Mouse (Mus musculus) MEL (cell line): ENCODE results near the gene Hoxb7. TPM values are rescaled to one million over a fixed set of nuclear protein-coding genes. Genes with fewer than 3 reads are reported as not detected.

Experiments used
- DNase-seq: peaks from one replicate; pipeline ENCODE4 v3.0.0; 2011; ENCODE audit warnings: low read depth, low spot score
- H3K27ac ChIP-seq: 2 replicates; pipeline ENCODE4 v1.5.1; 2012; ENCODE audit warnings: low read depth, mild to moderate bottlenecking, control low read depth, low read length, moderate library complexity; ENCODE audit not compliant: control insufficient read depth
- H3K27me3 ChIP-seq, 2 experiments: fragments of 150-350 bp in 1 of 2; sonication (generic) in 1 of 2; 2 replicates each; pipeline ENCODE4 v1.6.1; 2012; ENCODE audit warnings: low read length in 2 of 2, mild to moderate bottlenecking in 2 of 2, improper control_type of control experiment in 1 of 2, moderate library complexity in 1 of 2; ENCODE audit not compliant: insufficient read depth in 2 of 2, control insufficient read depth in 1 of 2
- H3K36me3 ChIP-seq, 2 experiments: 2 replicates each; pipeline ENCODE4 v1.6.1; 2012 to 2014; ENCODE audit warnings: low read length in 2 of 2, improper control_type of control experiment in 1 of 2, inconsistent platforms in 1 of 2, mild to moderate bottlenecking in 1 of 2; ENCODE audit not compliant: insufficient read depth in 2 of 2, control insufficient read depth in 1 of 2
- H3K4me1 ChIP-seq, 2 experiments: fragments of 150-350 bp in 1 of 2; sonication (generic) in 1 of 2; 2 replicates each; pipeline ENCODE4 v1.6.1; 2012; ENCODE audit warnings: low read length in 2 of 2, improper control_type of control experiment in 1 of 2, mild to moderate bottlenecking in 1 of 2; ENCODE audit not compliant: insufficient read depth in 2 of 2, control insufficient read depth in 1 of 2
- H3K4me3 ChIP-seq, 2 experiments: fragments of 150-350 bp in 1 of 2; sonication (generic) in 1 of 2; 2 replicates each; pipeline ENCODE4 v1.5.1; 2012; ENCODE audit warnings: low read depth in 2 of 2, low read length in 2 of 2, mild to moderate bottlenecking in 2 of 2, moderate library complexity in 2 of 2, control low read depth in 1 of 2, improper control_type of control experiment in 1 of 2; ENCODE audit not compliant: control insufficient read depth in 1 of 2, insufficient read depth in 1 of 2
- H3K79me2 ChIP-seq: 2 replicates; pipeline ENCODE4 v1.6.1; 2012; ENCODE audit warnings: mild to moderate bottlenecking, low read length, moderate library complexity; ENCODE audit not compliant: control insufficient read depth, poor library complexity, insufficient read depth
- H3K9ac ChIP-seq: 2 replicates; pipeline ENCODE4 v1.6.1; 2012; ENCODE audit warnings: low read depth, mild to moderate bottlenecking, control low read depth, low read length, moderate library complexity; ENCODE audit not compliant: control insufficient read depth, poor library complexity, severe bottlenecking
- H3K9me3 ChIP-seq: fragments of 150-350 bp; sonication (generic); replicated peaks from 2 replicates; pipeline ENCODE4 v1.6.1; 2012; ENCODE audit warnings: mild to moderate bottlenecking, low read length, improper control_type of control experiment, moderate library complexity; ENCODE audit not compliant: insufficient read depth
- CHD1 ChIP-seq: IDR thresholded peaks from 2 replicates; pipeline ENCODE4 v1.6.1; 2012; ENCODE audit warnings: low read depth, mild to moderate bottlenecking, inconsistent platforms, low read length, improper control_type of control experiment
- CHD2 ChIP-seq: IDR thresholded peaks from 2 replicates; pipeline ENCODE4 v1.6.1; 2011; ENCODE audit warnings: low read length, improper control_type of control experiment
- CTCF ChIP-seq, 3 experiments: IDR thresholded peaks in 2 of 3; conservative IDR thresholded peaks in 1 of 3; 2 replicates each; pipeline ENCODE4 v1.5.1; 2011 to 2012; ENCODE audit warnings: low read length in 3 of 3, low read depth in 2 of 3, mild to moderate bottlenecking in 2 of 3, improper control_type of control experiment in 1 of 3, inconsistent platforms in 1 of 3, mixed read lengths in 1 of 3, moderate library complexity in 1 of 3; ENCODE audit not compliant: control insufficient read depth in 1 of 3, insufficient read depth in 1 of 3, poor library complexity in 1 of 3, severe bottlenecking in 1 of 3
- ETS1 ChIP-seq: IDR thresholded peaks from 2 replicates; pipeline ENCODE4 v1.6.1; 2012; ENCODE audit warnings: low read depth, mild to moderate bottlenecking, inconsistent platforms, low read length, improper control_type of control experiment, moderate library complexity
- GABPA ChIP-seq: IDR thresholded peaks from 2 replicates; pipeline ENCODE4 v1.6.1; 2012; ENCODE audit warnings: low read depth, mild to moderate bottlenecking, inconsistent platforms, low read length, improper control_type of control experiment, moderate library complexity
- GATA1 ChIP-seq: IDR thresholded peaks from 2 replicates; pipeline ENCODE4 v1.6.1; 2011; ENCODE audit warnings: low read depth, low read length, improper control_type of control experiment
- HCFC1 ChIP-seq: IDR thresholded peaks from 2 replicates; pipeline ENCODE4 v1.6.1; 2012; ENCODE audit warnings: low read depth, mild to moderate bottlenecking, inconsistent platforms, low read length, improper control_type of control experiment, moderate library complexity
- MAFK ChIP-seq: IDR thresholded peaks from 2 replicates; pipeline ENCODE4 v1.6.1; 2011; ENCODE audit warnings: low read depth, mild to moderate bottlenecking, low read length, improper control_type of control experiment, borderline replicate concordance
- MAX ChIP-seq: IDR thresholded peaks from 2 replicates; pipeline ENCODE4 v1.6.1; 2011; ENCODE audit warnings: low read length, improper control_type of control experiment
- MAZ ChIP-seq: IDR thresholded peaks from 2 replicates; pipeline ENCODE4 v1.6.1; 2012; ENCODE audit warnings: low read depth, mild to moderate bottlenecking, inconsistent platforms, low read length, improper control_type of control experiment
- NELFE ChIP-seq: IDR thresholded peaks from 2 replicates; pipeline ENCODE4 v1.6.1; 2011; ENCODE audit warnings: low read depth, low read length, improper control_type of control experiment
- NRF1 ChIP-seq: IDR thresholded peaks from 2 replicates; pipeline ENCODE4 v1.6.1; 2014; ENCODE audit warnings: low read depth, mild to moderate bottlenecking, inconsistent platforms, low read length, improper control_type of control experiment, moderate library complexity; ENCODE audit not compliant: poor library complexity, insufficient read depth, severe bottlenecking
- POLR2AphosphoS2 ChIP-seq: IDR thresholded peaks from 2 replicates; pipeline ENCODE4 v1.6.1; 2011; ENCODE audit warnings: low read length, improper control_type of control experiment
- TAL1 ChIP-seq: IDR thresholded peaks from 2 replicates; pipeline ENCODE4 v1.6.1; 2012; ENCODE audit warnings: mild to moderate bottlenecking, inconsistent platforms, low read length, moderate library complexity, mixed read lengths
- TCF12 ChIP-seq: IDR thresholded peaks from 2 replicates; pipeline ENCODE4 v1.6.1; 2014; ENCODE audit warnings: low read depth, mild to moderate bottlenecking, inconsistent platforms, low read length, improper control_type of control experiment, moderate library complexity
- UBTF ChIP-seq: IDR thresholded peaks from 2 replicates; pipeline ENCODE4 v1.6.1; 2012; ENCODE audit warnings: low read depth, mild to moderate bottlenecking, inconsistent platforms, low read length, improper control_type of control experiment, moderate library complexity, borderline replicate concordance; ENCODE audit not compliant: insufficient read depth
- USF1 ChIP-seq: IDR thresholded peaks from 2 replicates; pipeline ENCODE4 v1.6.1; 2014; ENCODE audit warnings: low read depth, mild to moderate bottlenecking, inconsistent platforms, low read length, improper control_type of control experiment, moderate library complexity
- ZC3H11A ChIP-seq: IDR thresholded peaks from 2 replicates; pipeline ENCODE4 v1.6.1; 2012; ENCODE audit warnings: low read depth, mild to moderate bottlenecking, inconsistent platforms, low read length, improper control_type of control experiment
- ZKSCAN1 ChIP-seq: IDR thresholded peaks from 2 replicates; pipeline ENCODE4 v1.6.1; 2012; ENCODE audit warnings: low read depth, mild to moderate bottlenecking, inconsistent platforms, low read length, improper control_type of control experiment, moderate library complexity
- ZMIZ1 ChIP-seq: IDR thresholded peaks from 2 replicates; pipeline ENCODE4 v1.6.1; 2012; ENCODE audit warnings: low read depth, mild to moderate bottlenecking, inconsistent platforms, low read length, improper control_type of control experiment, moderate library complexity
- ZNF384 ChIP-seq: IDR thresholded peaks from 2 replicates; pipeline ENCODE4 v1.6.1; 2012; ENCODE audit warnings: low read depth, mild to moderate bottlenecking, inconsistent platforms, low read length, improper control_type of control experiment
- polyA plus RNA-seq, 2 experiments: library from polyadenylated mRNA; stranded (reverse) in 1 of 2; unstranded in 1 of 2; fragments of >175 nt in 1 of 2; fragments of >200 nt in 1 of 2; gene quantifications; 2 replicates each; pipeline versions ENCODE4 v1.2.1 to v1.2.4; 2012; ENCODE audit warnings: low replicate concordance in 2 of 2, low read depth in 1 of 2; ENCODE audit not compliant: insufficient read length in 2 of 2, insufficient read depth in 1 of 2, missing spikeins in 1 of 2
- total RNA-seq: library from RNA; depleted of rRNA; stranded (reverse); fragments of 300-350 nt; gene quantifications from 2 replicates; pipeline ENCODE4 v1.2.3, GENCODE M21; 2012

Hoxb7 gene
- total and polyA plus RNA-seq, 3 experiments = not detected

- peaks cover 10 to 13% of the 10 kb centered on the region in 2 experiments for H3K27me3 ChIP-seq
- no peak for TF ChIP-seq ETS1
- no peak for TF ChIP-seq NELFE
- no peak for TF ChIP-seq CHD1
- TF ChIP-seq MAZ = no peak
- no peak for TF ChIP-seq POLR2AphosphoS2
- TF ChIP-seq UBTF = no peak
- no peak for TF ChIP-seq CTCF (IDR thresholded peaks at IDR 0.05 in 2 of 3, conservative IDR thresholded peaks at IDR 0.05 in 1 of 3; ENCODE audit: control insufficient read depth in 1 of 3, insufficient read depth in 1 of 3, low read depth in 2 of 3, low read length in 3 of 3, poor library complexity in 1 of 3, severe bottlenecking in 1 of 3)
- TF ChIP-seq USF1 = no peak
- TF ChIP-seq ZMIZ1 = no peak
- no peak overlapping the region for H3K9ac ChIP-seq
- H3K9me3 ChIP-seq = no peaks in the 10 kb centered on the region
- H3K27ac ChIP-seq = no peak overlapping the region
- no peaks in the 10 kb centered on the region for H3K79me2 ChIP-seq
- H3K4me3 ChIP-seq = no peak overlapping the region
- no peaks in the 10 kb centered on the region for H3K36me3 ChIP-seq
- no peaks in the 10 kb centered on the region for H3K4me1 ChIP-seq
- no peak for DNase-seq
Observed at GRCm38 (mm10) chr11:96265954-96266353, 20.5 kb upstream of the Hoxb7 start.

- H3K36me3 ChIP-seq = no peaks in the 10 kb centered on the region
- no peak overlapping the region for H3K27ac ChIP-seq
- H3K79me2 ChIP-seq = no peaks in the 10 kb centered on the region
- H3K9ac ChIP-seq = no peak overlapping the region
- peaks cover 10 to 13% of the 10 kb centered on the region in 2 experiments for H3K27me3 ChIP-seq
- no peaks in the 10 kb centered on the region for H3K9me3 ChIP-seq
- TF ChIP-seq ZNF384 (no peak), ZC3H11A (no peak), GATA1 (no peak), CTCF (IDR thresholded peaks at IDR 0.05 in 2 of 3, conservative IDR thresholded peaks at IDR 0.05 in 1 of 3; ENCODE audit: control insufficient read depth in 1 of 3, insufficient read depth in 1 of 3, low read depth in 2 of 3, low read length in 3 of 3, poor library complexity in 1 of 3, severe bottlenecking in 1 of 3) (no peak), HCFC1 (no peak), NELFE (no peak), TCF12 (no peak), GABPA (no peak), NRF1 (no peak), ZKSCAN1 (no peak), TAL1 (no peak), MAX (no peak), UBTF (no peak), POLR2AphosphoS2 (no peak), MAFK (no peak), CHD2 (no peak)
- no peaks in the 10 kb centered on the region for H3K4me1 ChIP-seq
- no peak for DNase-seq
- H3K4me3 ChIP-seq = no peak overlapping the region
Observed at GRCm38 (mm10) chr11:96267021-96267920, 19.2 kb upstream of the Hoxb7 start.
